Mouse (Mus musculus): Measurements from ENCODE around the gene Ccdc65.

Ccdc65 gene

GRCm38 (mm10) chr15:98724441-98724840, 16.4 kb downstream of the Ccdc65 start:
- ChIA-PET CTCF (interaction anchor here (0.5 to 1.7 kb wide), 27 partner anchors 9 to 1689 kb away, joined by 3 to 11 read pairs (median 4); partner anchors contain the start of gene Ccdc65 (in 1 of the 4)), POLR2A (interaction anchor here in 3 of 4 experiments (0.6 to 4.1 kb wide), 32 partner anchors 8 to 1177 kb away, joined by 3 to 32 read pairs (median 4); partner anchors contain the start of genes Arf3 (in 3 of the 3), 4930415O20Rik (in 1 of the 3), Ccdc65 (in 1 of the 3) and Ccnt1 (in 1 of the 3))

GRCm38 (mm10) chr15:98726079-98726478, 18.1 kb downstream of the Ccdc65 start:
- CTCF ChIA-PET: interaction anchor here in 2 of 4 experiments (0.5 to 4.0 kb wide), 5 partner anchors 12 to 86 kb away, joined by 3 to 32 read pairs (median 3); no protein-coding TSS in a partner anchor
- POLR2A ChIA-PET: interaction anchor here in 2 of 4 experiments (0.7 to 16.0 kb wide), 9 partner anchors 12 to 65 kb away, joined by 3 to 202 read pairs (median 22); partner anchors contain the start of genes Arf3 (in 2 of the 2) and Rnd1 (in 1 of the 2)

- ChIA-PET POLR2A (interaction anchor here in 3 of 4 experiments (0.6 to 16.0 kb wide), 27 partner anchors 9 to 303 kb away, joined by 3 to 202 read pairs (median 5); partner anchors contain the start of genes Arf3 (in 3 of the 3), Rnd1 (in 2 of the 3), Ddx23 (in 1 of the 3) and Prkag1 (in 1 of the 3)), CTCF (interaction anchor here (0.6 to 4.0 kb wide), 8 partner anchors 11 to 736 kb away, joined by 3 to 32 read pairs (median 4); partner anchors contain the start of gene Ccdc65 (in 2 of the 4))
These were observed 18.7 kb downstream of the Ccdc65 start for GRCm38 (mm10) chr15:98726746-98727145.

- CTCF ChIA-PET: interaction anchor here (0.5 to 4.0 kb wide), 25 partner anchors 10 to 1910 kb away, joined by 3 to 32 read pairs (median 4); partner anchors contain the start of genes Ccdc65 (in 3 of the 4) and Arf3 (in 1 of the 4)
- POLR2A ChIA-PET: interaction anchor here in 3 of 4 experiments (0.6 to 16.0 kb wide), 70 partner anchors 8 to 1344 kb away, joined by 3 to 202 read pairs (median 4); partner anchors contain the start of genes Arf3 (in 3 of the 3), Rnd1 (in 2 of the 3), 4930415O20Rik (in 1 of the 3) and Ccnt1 (in 1 of the 3)
These were observed 19.7 kb downstream of the Ccdc65 start, which contains the start of gene Fkbp11 for GRCm38 (mm10) chr15:98727443-98728321. TSS of gene Fkbp11 (minus strand) at chr15:98728198.

GRCm38 (mm10) chr15:98728366-98728765, 20.4 kb downstream of the Ccdc65 start:
- ChIA-PET POLR2A (interaction anchor here in 3 of 4 experiments (0.6 to 16.0 kb wide), 45 partner anchors 9 to 1161 kb away, joined by 3 to 202 read pairs (median 4); partner anchors contain the start of genes Arf3 (in 3 of the 3), Rnd1 (in 2 of the 3), 4930415O20Rik (in 1 of the 3) and Ccnt1 (in 1 of the 3)), CTCF (interaction anchor here in 3 of 4 experiments (0.6 to 4.0 kb wide), 16 partner anchors 9 to 221 kb away, joined by 3 to 32 read pairs (median 5); partner anchors contain the start of genes Ccdc65 (in 2 of the 3) and Arf3 (in 1 of the 3))

GRCm38 (mm10) chr15:98729791-98730545, 22.0 kb downstream of the Ccdc65 start:
- POLR2A ChIA-PET: interaction anchor here in 3 of 4 experiments (0.6 to 16.0 kb wide), 13 partner anchors 7 to 1396 kb away, joined by 3 to 202 read pairs (median 4); partner anchors contain the start of genes Arf3 (in 1 of the 3), Ccdc65 (in 1 of the 3) and Rnd1 (in 1 of the 3)
- CTCF ChIA-PET: interaction anchor here in 2 of 4 experiments (0.6 to 1.0 kb wide), 3 partner anchors 9 to 61 kb away, joined by 3 to 7 read pairs (median 3); no protein-coding TSS in a partner anchor

GRCm38 (mm10) chr15:98730790-98731189, 22.8 kb downstream of the Ccdc65 start:
- CTCF ChIA-PET: interaction anchor here in 3 of 4 experiments (0.5 to 1.7 kb wide), 6 partner anchors 8 to 77 kb away, joined by 3 to 7 read pairs (median 6); no protein-coding TSS in a partner anchor
- POLR2A ChIA-PET: interaction anchor here (0.6 to 16.0 kb wide), 22 partner anchors 8 to 1395 kb away, joined by 3 to 202 read pairs (median 4); partner anchors contain the start of genes Arf3 (in 1 of the 4), Ccdc65 (in 1 of the 4) and Ccnt1 (in 1 of the 4)

- CTCF ChIA-PET: interaction anchor here in 3 of 4 experiments (0.5 to 1.7 kb wide), 9 partner anchors 10 to 201 kb away, joined by 3 to 7 read pairs (median 3); no protein-coding TSS in a partner anchor
- POLR2A ChIA-PET: interaction anchor here (0.6 to 16.0 kb wide), 14 partner anchors 8 to 107 kb away, joined by 3 to 202 read pairs (median 4); partner anchors contain the start of gene Rnd1 (in 1 of the 4)
These were observed 24.1 kb downstream of the Ccdc65 start for GRCm38 (mm10) chr15:98732006-98732531.

GRCm38 (mm10) chr15:98733370-98733769, 25.4 kb downstream of the Ccdc65 start:
- POLR2A ChIA-PET: interaction anchor here in 2 of 4 experiments (1.1 to 16.0 kb wide), 8 partner anchors 9 to 40 kb away, joined by 3 to 202 read pairs (median 5); partner anchors contain the start of gene Arf3 (in 1 of the 2)
- CTCF ChIA-PET: interaction anchor here in 1 of 4 experiments (1.2 kb wide), 1 partner anchor 14 kb away, joined by 3 read pairs; no protein-coding TSS in a partner anchor

- ChIA-PET POLR2A (interaction anchor here (0.5 to 16.0 kb wide), 13 partner anchors 12 to 344 kb away, joined by 3 to 202 read pairs (median 4); partner anchors contain the start of genes Arf3 (in 2 of the 4) and Rnd1 (in 2 of the 4)), CTCF (interaction anchor here in 3 of 4 experiments (0.8 to 1.2 kb wide), 6 partner anchors 9 to 217 kb away, joined by 3 to 4 read pairs (median 3); no protein-coding TSS in a partner anchor)
These were observed 26.1 kb downstream of the Ccdc65 start for GRCm38 (mm10) chr15:98733976-98734566.

GRCm38 (mm10) chr15:98736521-98736920, 28.5 kb downstream of the Ccdc65 start:
- CTCF ChIA-PET: interaction anchor here in 2 of 4 experiments (1.1 to 3.3 kb wide), 5 partner anchors 9 to 63 kb away, joined by 3 to 32 read pairs (median 4); partner anchors contain the start of gene Fkbp11 (in 1 of the 2)

GRCm38 (mm10) chr15:98737881-98738280, 29.9 kb downstream of the Ccdc65 start:
- ChIA-PET CTCF (interaction anchor here (0.5 to 3.3 kb wide), 27 partner anchors 9 to 816 kb away, joined by 3 to 32 read pairs (median 3); partner anchors contain the start of genes Fkbp11 (in 2 of the 4), Arf3 (in 1 of the 4) and Ddx23 (in 1 of the 4)), POLR2A (interaction anchor here in 2 of 4 experiments (0.8 to 16.0 kb wide), 14 partner anchors 10 to 75 kb away, joined by 3 to 202 read pairs (median 6); partner anchors contain the start of genes Arf3 (in 2 of the 2), Ddx23 (in 2 of the 2), Fkbp11 (in 2 of the 2) and Rnd1 (in 1 of the 2))

More at GRCm38 (mm10) chr15:98736521-98736920, 28.5 kb downstream of the Ccdc65 start:
- POLR2A ChIA-PET: interaction anchor here in 2 of 4 experiments (0.6 to 16.0 kb wide), 7 partner anchors 9 to 339 kb away, joined by 3 to 202 read pairs (median 5); partner anchors contain the start of gene Fkbp11 (in 2 of the 2)

GRCm38 (mm10) chr15:98738796-98739195, 30.8 kb downstream of the Ccdc65 start:
- ChIA-PET POLR2A (interaction anchor here in 3 of 4 experiments (0.6 to 16.0 kb wide), 17 partner anchors 8 to 76 kb away, joined by 3 to 202 read pairs (median 5); partner anchors contain the start of genes Arf3 (in 2 of the 3), Fkbp11 (in 2 of the 3), Ddx23 (in 1 of the 3) and Rnd1 (in 1 of the 3)), CTCF (interaction anchor here (0.6 to 3.3 kb wide), 27 partner anchors 8 to 545 kb away, joined by 3 to 32 read pairs (median 3); partner anchors contain the start of genes Fkbp11 (in 2 of the 4), Arf3 (in 1 of the 4) and Ddx23 (in 1 of the 4))

- ChIA-PET POLR2A (interaction anchor here in 2 of 4 experiments (1.2 to 16.1 kb wide), 10 partner anchors 7 to 45 kb away, joined by 3 to 202 read pairs (median 5); partner anchors contain the start of genes Fkbp11 (in 2 of the 2), Arf3 (in 1 of the 2) and Wnt10b (in 1 of the 2)), CTCF (interaction anchor here in 2 of 4 experiments (0.6 to 1.3 kb wide), 5 partner anchors 11 to 141 kb away, joined by 3 to 5 read pairs (median 3); partner anchors contain the start of genes Arf3 (in 1 of the 2) and Ccdc65 (in 1 of the 2))
These were observed 32.2 kb downstream of the Ccdc65 start for GRCm38 (mm10) chr15:98740219-98740618.

Data from embryonic stem cell, embryonic (primary cell).